Mouse (Mus musculus) erythroblast, embryonic 14.5 days (primary cell): ENCODE measurements around the gene Gm17349.

ENCODE experiments used
- GATA1 ChIP-seq: IDR thresholded peaks from 2 replicates; pipeline ENCODE4 v1.6.1; 2012; ENCODE audit warnings: low read length, inconsistent platforms, mixed read lengths
- TAL1 ChIP-seq: IDR thresholded peaks from 3 replicates; pipeline ENCODE4 v1.6.1; 2012; ENCODE audit warnings: low read length, inconsistent platforms, mixed read lengths

DNA sequence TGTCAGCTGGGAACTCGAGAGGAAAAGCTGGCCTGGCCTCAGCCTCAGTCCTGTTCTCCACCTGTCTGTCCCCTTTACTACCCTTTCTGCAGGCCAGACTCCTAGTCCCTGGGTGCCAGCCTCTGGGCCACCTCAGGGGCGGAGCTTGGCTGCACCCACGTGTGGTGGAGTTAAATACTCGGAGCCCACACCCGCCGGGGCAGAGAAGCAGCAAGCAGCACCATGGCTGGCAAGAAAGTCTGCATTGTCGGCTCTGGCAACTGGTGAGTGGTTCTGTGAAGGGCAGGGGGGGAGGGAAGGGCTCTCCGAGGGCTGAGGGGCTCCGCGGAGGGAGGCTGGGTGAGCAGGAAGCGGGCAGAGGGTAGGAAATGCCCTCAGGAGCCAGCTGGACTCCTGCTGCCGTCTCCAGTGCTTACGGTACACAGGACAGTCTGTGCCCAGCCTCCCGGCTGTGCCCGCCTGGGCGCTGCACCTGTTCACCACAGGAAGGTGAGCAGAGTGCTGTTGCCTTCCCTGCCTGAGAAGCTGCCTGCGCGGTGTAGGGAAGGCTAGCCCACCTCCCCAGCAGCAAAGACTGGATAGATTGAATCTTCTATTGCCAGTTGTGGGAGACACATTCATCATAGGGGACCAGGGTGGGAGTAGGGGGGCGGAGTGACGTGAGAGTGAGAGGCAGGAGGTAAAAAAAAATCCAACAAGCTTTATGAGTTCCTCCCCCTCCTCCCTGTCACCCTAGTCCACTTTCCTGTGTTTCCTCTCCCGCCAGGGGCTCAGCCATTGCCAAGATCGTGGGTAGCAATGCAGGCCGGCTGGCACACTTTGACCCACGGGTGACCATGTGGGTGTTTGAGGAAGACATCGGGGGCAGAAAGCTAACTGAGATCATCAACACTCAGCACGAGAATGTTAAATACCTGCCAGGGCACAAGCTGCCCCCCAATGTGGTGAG lies 12.4 kb upstream of the Gm17349 start, which contains the start of gene Gpd1:
- TF ChIP-seq GATA1 (no peak), TAL1 (no peak)
